Comparison of ENCODE assay signal across 8 mouse cellular contexts in genomic region chr9:45849528-45850408, GRCm38 (mm10). TPM values are rescaled to one million over a fixed set of nuclear protein-coding genes. Genes with fewer than 3 reads are reported as not detected.
DNase-seq lines count a peak whose midpoint lies in the region; ATAC-seq lines count a peak whose summit lies in the region.

No protein-coding gene starts in this region.

- peaks cover 27% of the 10 kb centered on the region for H3K36me3 ChIP-seq in hindbrain, embryonic 13.5 days
- no peaks in the 10 kb centered on the region for H3K36me3 ChIP-seq in liver, embryonic 11.5 days (ENCODE audit: control insufficient read depth, insufficient read depth, low read length)

- peak; percentile 51 for DNase-seq in layer of hippocampus, adult 9-11 months
- DNase-seq in layer of hippocampus, postnatal 36 days: no peak
- DNase-seq in frontal cortex, postnatal 36 days (ENCODE audit: low spot score in 2 of 2): peak; percentile 67 to 83
- DNase-seq in liver, embryonic 11.5 days (ENCODE audit: low spot score): no peak
- peak; percentile 34 for DNase-seq in ovary, postnatal 36 days (ENCODE audit: low spot score)
- no peak for DNase-seq in spleen, postnatal 14 days (ENCODE audit: low spot score in 2 of 2)

- H3K27me3 ChIP-seq in hindbrain, embryonic 13.5 days: no peaks in the 10 kb centered on the region
- no peaks in the 10 kb centered on the region for H3K27me3 ChIP-seq in liver, embryonic 11.5 days (replicated peaks; ENCODE audit: control insufficient read depth, insufficient read depth, low read length)

- no peak overlapping the region for H3K4me3 ChIP-seq in hindbrain, embryonic 13.5 days
- no peak overlapping the region for H3K4me3 ChIP-seq in liver, embryonic 11.5 days (ENCODE audit: low read depth, low read length)

- WGBS in hindbrain, embryonic 13.5 days: 71% methylated on average over 9 of the region's 9 CpGs
- WGBS in liver, embryonic 11.5 days: 70% methylated on average over 9 of the region's 9 CpGs

- H3K9me3 ChIP-seq in hindbrain, embryonic 13.5 days: no peaks in the 10 kb centered on the region
- no peaks in the 10 kb centered on the region for H3K9me3 ChIP-seq in liver, embryonic 11.5 days (ENCODE audit: control insufficient read depth, low read length)

- H3K9ac ChIP-seq in hindbrain, embryonic 13.5 days: peak overlapping the region; percentile 43
- no peak overlapping the region for H3K9ac ChIP-seq in liver, embryonic 11.5 days (ENCODE audit: low read depth, low read length)

- peaks cover 25% of the 10 kb centered on the region for H3K4me1 ChIP-seq in hindbrain, embryonic 13.5 days (replicated peaks)
- peaks cover 11% of the 10 kb centered on the region; the same call in 1 of the 2 replicates for H3K4me1 ChIP-seq in liver, embryonic 11.5 days (replicated peaks; ENCODE audit: control insufficient read depth, insufficient read depth, low read length)

- peak overlapping the region; percentile 56 for H3K27ac ChIP-seq in hindbrain, embryonic 13.5 days
- H3K27ac ChIP-seq in liver, embryonic 11.5 days (ENCODE audit: low read depth, low read length): peak overlapping the region; percentile 67

- no peak for ATAC-seq in hindbrain, embryonic 13.5 days (ENCODE audit: low FRiP score)
- no peak for ATAC-seq in liver, embryonic 11.5 days (replicated peaks; ENCODE audit: low FRiP score)
- no peak for ATAC-seq in megakaryocyte, adult 5-6 weeks (ENCODE audit: poor library complexity, severe bottlenecking)

- no peak overlapping the region for H3K4me2 ChIP-seq in hindbrain, embryonic 13.5 days
- 0 out of 2 replicates have a peak overlapping the region, but pooled peaks have one; percentile 42 for H3K4me2 ChIP-seq in liver, embryonic 11.5 days

RNA-seq across cellular contexts. Expression of gene Bace1, which starts 11.4 kb away (rescaled TPM):
- total RNA-seq in layer of hippocampus, postnatal 36 days (2021): 10 to 100 TPM; 80.6 to 82.3 TPM
- polyA plus RNA-seq in hindbrain, embryonic 13.5 days (2015; fragmentation: Nextera tagmentation; extraction: Ambion mirVana): 46.4 and 50.3 TPM in 2 replicates
- polyA plus RNA-seq in liver, embryonic 11.5 days (2014; fragmentation: Nextera tagmentation; extraction: Ambion mirVana): 12.9 and 14.6 TPM in 2 replicates
- total RNA-seq in megakaryocyte, adult 5-6 weeks (2015): 2.9 and 3.5 TPM in 2 replicates
- total RNA-seq in megakaryocyte, adult 5-6 weeks (2017): 4.1 and 7.2 TPM in 2 replicates

RNA-seq across cellular contexts. Expression of gene Cep164, which starts 21.3 kb away (rescaled TPM):
- total RNA-seq in layer of hippocampus, postnatal 36 days (2021): 10 to 100 TPM; 11.0 to 12.9 TPM
- 12.4 and 15.8 TPM in 2 replicates for polyA plus RNA-seq in hindbrain, embryonic 13.5 days (2015; fragmentation: Nextera tagmentation; extraction: Ambion mirVana)
- polyA plus RNA-seq in liver, embryonic 11.5 days (2014; fragmentation: Nextera tagmentation; extraction: Ambion mirVana): 10.3 and 12.9 TPM in 2 replicates
- 11.1 and 11.9 TPM in 2 replicates for total RNA-seq in megakaryocyte, adult 5-6 weeks (2015)
- 9.8 and 16.3 TPM in 2 replicates for total RNA-seq in megakaryocyte, adult 5-6 weeks (2017)

RNA-seq across cellular contexts. Expression of gene Pcsk7, which starts 56.5 kb away (rescaled TPM):
- 10 to 100 TPM; 23.3 to 25.3 TPM for total RNA-seq in layer of hippocampus, postnatal 36 days (2021)
- polyA plus RNA-seq in hindbrain, embryonic 13.5 days (2015; fragmentation: Nextera tagmentation; extraction: Ambion mirVana): 24.0 and 28.8 TPM in 2 replicates
- polyA plus RNA-seq in liver, embryonic 11.5 days (2014; fragmentation: Nextera tagmentation; extraction: Ambion mirVana): 12.2 and 13.6 TPM in 2 replicates
- total RNA-seq in megakaryocyte, adult 5-6 weeks (2015): 12.1 and 15.4 TPM in 2 replicates
- total RNA-seq in megakaryocyte, adult 5-6 weeks (2017): 22.5 and 34.8 TPM in 2 replicates

RNA-seq across cellular contexts. Expression of gene Rnf214, which starts 56.9 kb away (rescaled TPM):
- 10 to 100 TPM; 68.2 to 76.1 TPM for total RNA-seq in layer of hippocampus, postnatal 36 days (2021)
- polyA plus RNA-seq in hindbrain, embryonic 13.5 days (2015; fragmentation: Nextera tagmentation; extraction: Ambion mirVana): 106 and 110 TPM in 2 replicates
- polyA plus RNA-seq in liver, embryonic 11.5 days (2014; fragmentation: Nextera tagmentation; extraction: Ambion mirVana): 33.7 and 37.3 TPM in 2 replicates
- 19.6 and 23.3 TPM in 2 replicates for total RNA-seq in megakaryocyte, adult 5-6 weeks (2015)
- 32.5 and 34.0 TPM in 2 replicates for total RNA-seq in megakaryocyte, adult 5-6 weeks (2017)

Comparison
In these comparisons a context has a peak if more than half of its experiments do, and no peak if none do; other contexts are left out.
1. DNase-seq: peak in layer of hippocampus, adult 9-11 months (single experiment), frontal cortex, postnatal 36 days (2 of 2) and ovary, postnatal 36 days (single experiment); none in layer of hippocampus, postnatal 36 days (0 of 2), liver, embryonic 11.5 days (single experiment) and spleen, postnatal 14 days (0 of 2).
2. RNA of gene Bace1, which starts 11.4 kb away (total RNA-seq): 80.6 to 82.3 TPM in layer of hippocampus, postnatal 36 days; 2.9 to 7.2 TPM in megakaryocyte, adult 5-6 weeks; every median in the first group is over 4 times any median in the second.